11 mouse cellular contexts compared by ENCODE assay signal in genomic region chr19:25574981-25575814, GRCm38 (mm10). TPM values are rescaled to one million over a fixed set of nuclear protein-coding genes. Genes with fewer than 3 reads are reported as not detected.
DNase-seq lines count a peak whose midpoint lies in the region; ATAC-seq and TF ChIP-seq lines count a peak whose summit lies in the region.
"Had no signal": no experiment of that assay in that cellular context is flagged by ENCODE, and none has a peak within 500 bp of the region (broad histone marks: within the 10 kb centered on the region; RNA-seq: fewer than 3 reads in every experiment).

No protein-coding gene starts in this region.

- 2% methylated on average over 17 of the region's 17 CpGs for WGBS in heart, embryonic 14.5 days
- 15% methylated on average over 17 of the region's 17 CpGs for WGBS in hindbrain, embryonic 11.5 days
- 13% methylated on average over 17 of the region's 17 CpGs for WGBS in midbrain, embryonic 13.5 days

- no peak overlapping the region for H3K9ac ChIP-seq in heart, embryonic 14.5 days (ENCODE audit: low read length)
- no peak overlapping the region for H3K9ac ChIP-seq in hindbrain, embryonic 11.5 days (ENCODE audit: low read depth, low read length)
- H3K9ac ChIP-seq in midbrain, embryonic 13.5 days (replicated peaks), result no peak overlapping the region

- H3K4me2 ChIP-seq in heart, embryonic 14.5 days (ENCODE audit: low read length), result peak overlapping the region; percentile 70
- no peak overlapping the region; the same call in 1 of the 2 replicates for H3K4me2 ChIP-seq in hindbrain, embryonic 11.5 days (replicated peaks; ENCODE audit: low read depth, low read length)
- peak overlapping the region; percentile 38 for H3K4me2 ChIP-seq in midbrain, embryonic 13.5 days (replicated peaks)

- no peak for TF ChIP-seq POLR2A in brain, embryonic 14.5 days (IDR thresholded peaks at IDR 0.05; ENCODE audit: borderline replicate concordance, extremely low read depth, insufficient read depth, insufficient read length, poor library complexity, severe bottlenecking)

- peaks cover 10 to 22% of the 10 kb centered on the region in 2 experiments for H3K4me1 ChIP-seq in heart, embryonic 14.5 days (ENCODE audit: control insufficient read depth in 2 of 2, insufficient read depth in 2 of 2, low read length in 2 of 2)
- H3K4me1 ChIP-seq in hindbrain, embryonic 11.5 days (replicated peaks; ENCODE audit: control insufficient read depth, insufficient read depth, low read length), result no peaks in the 10 kb centered on the region; the same call in 1 of the 2 replicates
- H3K4me1 ChIP-seq in midbrain, embryonic 13.5 days (replicated peaks), result peaks cover 12% of the 10 kb centered on the region

- peak overlapping the region; percentile 26 to 32 for H3K4me3 ChIP-seq in heart, embryonic 14.5 days (ENCODE audit: control insufficient read depth in 1 of 2, insufficient read depth in 1 of 2, low read depth in 1 of 2, low read length in 2 of 2)
- H3K4me3 ChIP-seq in hindbrain, embryonic 11.5 days (ENCODE audit: low read depth, low read length), result no peak overlapping the region
- no peak overlapping the region for H3K4me3 ChIP-seq in midbrain, embryonic 13.5 days (replicated peaks)

- no peaks in the 10 kb centered on the region for H3K27me3 ChIP-seq in heart, embryonic 14.5 days (ENCODE audit: control insufficient read depth, insufficient read depth, low read length)
- H3K27me3 ChIP-seq in hindbrain, embryonic 11.5 days (ENCODE audit: control insufficient read depth, insufficient read depth, low read length), result peaks cover 2% of the 10 kb centered on the region; the same call in 1 of the 2 replicates
- H3K27me3 ChIP-seq in midbrain, embryonic 13.5 days, result peaks cover 36% of the 10 kb centered on the region

- H3K36me3 ChIP-seq in heart, embryonic 14.5 days (ENCODE audit: control insufficient read depth, insufficient read depth, low read length), result no peaks in the 10 kb centered on the region
- no peaks in the 10 kb centered on the region for H3K36me3 ChIP-seq in hindbrain, embryonic 11.5 days (ENCODE audit: control insufficient read depth, insufficient read depth, low read length)
- no peaks in the 10 kb centered on the region for H3K36me3 ChIP-seq in midbrain, embryonic 13.5 days

- ATAC-seq in heart, embryonic 14.5 days (ENCODE audit: insufficient number of reproducible peaks, insufficient read depth, low FRiP score, low read depth), result no peak
- ATAC-seq in hindbrain, embryonic 11.5 days (ENCODE audit: low FRiP score), result peak; percentile 35; the same call in 1 of the 2 replicates
- ATAC-seq in midbrain, embryonic 13.5 days, result 0 out of 2 replicates have a peak, but pooled peaks have one; percentile 43

- intact Hi-C loops in heart, postnatal 10 days (cut with DNase I), result no loop called here

- H3K27ac ChIP-seq in heart, embryonic 14.5 days (replicated peaks in 1 of 2; ENCODE audit: control insufficient read depth in 1 of 2, insufficient read depth in 1 of 2, low read depth in 2 of 2, low read length in 2 of 2), result no peak overlapping the region; a peak in 1 of 4 replicates
- H3K27ac ChIP-seq in hindbrain, embryonic 11.5 days (ENCODE audit: low read depth, low read length), result no peak overlapping the region
- H3K27ac ChIP-seq in midbrain, embryonic 13.5 days, result no peak overlapping the region

- TF ChIP-seq CTCF in brain, embryonic 14.5 days (IDR thresholded peaks at IDR 0.05; ENCODE audit: borderline replicate concordance, extremely low read depth, insufficient read depth, insufficient read length), result no peak

- H3K9me3 ChIP-seq in heart, embryonic 14.5 days (ENCODE audit: control insufficient read depth, low read length), result no peaks in the 10 kb centered on the region
- H3K9me3 ChIP-seq in hindbrain, embryonic 11.5 days (ENCODE audit: control insufficient read depth, low read length), result no peaks in the 10 kb centered on the region
- H3K9me3 ChIP-seq in midbrain, embryonic 13.5 days, result no peaks in the 10 kb centered on the region

- no peak for DNase-seq in heart, postnatal 10 days
- peak; percentile 41 for DNase-seq in brain, embryonic 14.5 days (ENCODE audit: low read depth)
- DNase-seq in hindbrain, embryonic 11.5 days (ENCODE audit: low spot score), result peak; percentile 36
- DNase-seq in adrenal gland, adult 2 months, result no peak
- DNase-seq in layer of hippocampus, postnatal 14 days (ENCODE audit: low spot score in 2 of 2), result no peak
- no peak for DNase-seq in adrenal gland, adult 8-10 months
- DNase-seq: gastrocnemius, postnatal 25 days; kidney, postnatal 4 days had no signal

RNA-seq across cellular contexts. Expression of gene Dmrt3, which starts 34.9 kb away (rescaled TPM):
- 0.11 TPM in 1 of 2 replicates, not detected in the other for polyA plus RNA-seq in heart, embryonic 14.5 days (2014; fragmentation: Nextera tagmentation; extraction: Ambion mirVana)
- total RNA-seq in heart, postnatal 10 days (2021), result not detected
- 2.1 and 7.2 TPM in 2 replicates for polyA plus RNA-seq in brain, embryonic 14.5 days (2012; rRNA removed)
- 0.67 and 1.2 TPM in 2 replicates for polyA plus RNA-seq in hindbrain, embryonic 11.5 days (2014; fragmentation: Nextera tagmentation; extraction: Ambion mirVana)
- 0.48 and 1.5 TPM in 2 replicates for polyA plus RNA-seq in midbrain, embryonic 13.5 days (2015; fragmentation: Nextera tagmentation; extraction: Ambion mirVana)
- total RNA-seq in adrenal gland, adult 2 months (2021), result not detected
- polyA plus RNA-seq in adrenal gland, adult 2 months (2012; rRNA removed), result not detected in 2 replicates
- 1 to 10 TPM in 1 of 2 experiments, under 1 TPM in 1; 0.83 to 1.7 TPM for total RNA-seq in layer of hippocampus, postnatal 14 days (2021)
- total RNA-seq in adrenal gland, adult 8-10 months (2022), result not detected
- total RNA-seq: common myeloid progenitor, adult 5-6 weeks; gastrocnemius, postnatal 25 days had no signal

Comparison
In these comparisons a context has a peak if more than half of its experiments do, and no peak if none do; other contexts are left out.
1. H3K4me3 ChIP-seq: peak in heart, embryonic 14.5 days (2 of 2); none in hindbrain, embryonic 11.5 days (single experiment) and midbrain, embryonic 13.5 days (single experiment).
2. DNase-seq: peak in brain, embryonic 14.5 days (single experiment) and hindbrain, embryonic 11.5 days (single experiment); none in heart, postnatal 10 days (0 of 2), adrenal gland, adult 2 months (single experiment), layer of hippocampus, postnatal 14 days (0 of 2) and adrenal gland, adult 8-10 months (single experiment).